Mouse (Mus musculus) kidney, adult 2 months (tissue): ENCODE measurements at regions not wholly inside any gene's neighbourhood (a gene's known extent, or its start where the extent isn't known, plus 50 kb on each side); places are given as distances from the start of the nearest gene placed in this dataset.

Experiments used
- DNase-seq: peaks from one replicate; pipeline ENCODE4 v3.0.0; 2021
- H3K27ac ChIP-seq: fragments of 200-500 bp; 2 replicates; pipeline ENCODE4 v1.5.1; 2012; ENCODE audit warnings: low read depth, low read length, control low read depth, inconsistent platforms; ENCODE audit not compliant: insufficient read depth
- H3K27me3 ChIP-seq: fragments of 200-500 bp; replicated peaks from 2 replicates; pipeline ENCODE4 v1.6.1; 2012; ENCODE audit warnings: mild to moderate bottlenecking, moderate library complexity, low read length, inconsistent platforms; ENCODE audit not compliant: control insufficient read depth, insufficient read depth
- H3K36me3 ChIP-seq: fragments of 200-500 bp; 2 replicates; pipeline ENCODE4 v1.6.1; 2012; ENCODE audit warnings: mild to moderate bottlenecking, moderate library complexity, low read length, inconsistent platforms; ENCODE audit not compliant: control insufficient read depth, insufficient read depth
- H3K4me1 ChIP-seq: fragments of 200-500 bp; 2 replicates; pipeline ENCODE4 v1.6.1; 2011; ENCODE audit warnings: low read length; ENCODE audit not compliant: control insufficient read depth, insufficient read depth
- H3K4me3 ChIP-seq: fragments of 200-500 bp; 2 replicates; pipeline ENCODE4 v1.5.1; 2011; ENCODE audit warnings: mild to moderate bottlenecking, low read depth, low read length, control low read depth; ENCODE audit not compliant: insufficient read depth
- CTCF ChIP-seq: fragments of 200-500 bp; conservative IDR thresholded peaks from 2 replicates; pipeline ENCODE4 v1.5.1; 2011; ENCODE audit warnings: low read depth, mild to moderate bottlenecking, control low read depth, low read length, moderate library complexity, mixed read lengths; ENCODE audit not compliant: insufficient read depth, insufficient read length
- POLR2A ChIP-seq: fragments of 200-500 bp; IDR thresholded peaks from one replicate; pipeline ENCODE4 v1.6.1; 2011; ENCODE audit warnings: low read depth, low read length, control low read depth
- WGBS: fragments of 180-500 bp; shearing (Covaris S2); methylation state at CpG from one replicate; pipeline ENCODE4 v1.1.7; 2018; 5-methylcytosine and 5-hydroxymethylcytosine counted together

- no peaks in the 10 kb centered on the region for H3K27me3 ChIP-seq
- TF ChIP-seq CTCF (no peak), POLR2A (no peak)
- WGBS, result 25% methylated on average over 5 of the region's 5 CpGs
- no peaks in the 10 kb centered on the region for H3K4me1 ChIP-seq
- no peak overlapping the region for H3K4me3 ChIP-seq
- H3K27ac ChIP-seq, result no peak overlapping the region
- DNase-seq, result no peak
- no peaks in the 10 kb centered on the region for H3K36me3 ChIP-seq
Measured at GRCm38 (mm10) chr5:12970987-12971386, 154.2 kb upstream of the Sema3a start.

DNA sequence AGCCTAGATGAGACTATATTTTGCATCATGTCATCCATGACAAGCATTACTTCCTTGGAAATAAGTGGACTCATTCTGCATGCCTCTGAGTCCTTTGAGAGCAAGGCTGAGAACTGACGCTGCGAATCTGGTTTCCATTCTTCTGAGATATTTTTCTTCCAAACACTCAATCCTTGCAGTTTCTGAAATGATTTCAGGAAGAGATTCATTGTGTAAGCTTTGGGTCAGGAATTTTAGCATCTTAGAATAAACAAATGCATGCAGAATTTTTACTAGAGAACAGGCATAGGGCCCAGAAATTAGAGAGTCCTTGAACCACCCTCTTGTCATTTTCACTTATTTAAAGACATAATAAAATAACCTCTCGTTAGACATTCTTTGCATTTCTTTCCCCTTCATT, 151.5 kb upstream of the Sema3a start:
- WGBS, result 75% methylated on average over 3 of the region's 3 CpGs
- TF ChIP-seq CTCF, result no peak
- no peak for TF ChIP-seq POLR2A
- no peak overlapping the region for H3K27ac ChIP-seq
- H3K4me1 ChIP-seq, result no peaks in the 10 kb centered on the region
- H3K36me3 ChIP-seq, result no peaks in the 10 kb centered on the region
- no peaks in the 10 kb centered on the region for H3K27me3 ChIP-seq
- DNase-seq, result no peak
- H3K4me3 ChIP-seq, result no peak overlapping the region

DNA sequence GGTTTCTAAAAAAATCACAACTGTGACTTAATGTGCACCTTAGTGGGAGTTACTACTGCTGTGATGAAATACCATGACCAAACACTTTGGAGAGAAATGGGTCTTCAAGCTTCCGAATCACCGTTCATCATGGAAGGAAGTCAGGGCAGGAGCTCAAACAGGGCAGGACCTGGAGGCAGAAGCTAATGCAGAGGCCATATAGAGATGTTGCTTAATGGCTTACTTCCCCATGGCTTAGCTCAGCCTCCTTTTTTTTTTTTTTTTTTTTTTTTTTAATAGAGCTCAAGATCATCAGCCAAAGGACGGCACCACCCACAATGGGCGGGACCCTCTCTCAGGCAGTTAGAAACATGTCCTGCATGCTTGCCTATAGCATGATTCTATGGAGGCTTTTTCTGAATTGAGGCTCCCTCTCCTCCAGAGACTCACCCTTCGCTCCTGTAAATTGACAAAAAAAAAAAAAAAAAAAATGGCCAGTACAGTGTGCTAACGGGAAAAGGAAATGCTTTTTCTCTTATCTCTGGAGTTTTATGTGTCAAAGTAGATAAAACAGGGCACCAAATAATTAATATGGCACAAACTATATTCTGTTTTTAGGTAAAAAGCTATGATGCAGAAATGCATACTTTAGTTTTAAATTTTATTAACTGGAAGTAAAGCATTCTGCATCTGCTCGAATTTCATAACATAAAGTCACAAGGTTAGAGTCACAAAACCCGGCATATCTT, 149.0 kb upstream of the Sema3a start:
- TF ChIP-seq CTCF, result no peak
- TF ChIP-seq POLR2A, result no peak
- DNase-seq, result no peak
- H3K36me3 ChIP-seq, result no peaks in the 10 kb centered on the region
- WGBS, result 83% methylated on average over 8 of the region's 8 CpGs
- H3K27me3 ChIP-seq, result no peaks in the 10 kb centered on the region
- no peak overlapping the region for H3K27ac ChIP-seq
- H3K4me1 ChIP-seq, result no peaks in the 10 kb centered on the region
- H3K4me3 ChIP-seq, result no peak overlapping the region

- H3K27ac ChIP-seq, result no peak overlapping the region
- TF ChIP-seq POLR2A, result no peak
- no peak for TF ChIP-seq CTCF
- no peaks in the 10 kb centered on the region for H3K4me1 ChIP-seq
- no peak for DNase-seq
- H3K4me3 ChIP-seq, result no peak overlapping the region
- no peaks in the 10 kb centered on the region for H3K36me3 ChIP-seq
- WGBS, result 67% methylated on average over 2 of the region's 2 CpGs
- H3K27me3 ChIP-seq, result no peaks in the 10 kb centered on the region
Measured at GRCm38 (mm10) chr5:12977875-12978274, 147.3 kb upstream of the Sema3a start.

DNA sequence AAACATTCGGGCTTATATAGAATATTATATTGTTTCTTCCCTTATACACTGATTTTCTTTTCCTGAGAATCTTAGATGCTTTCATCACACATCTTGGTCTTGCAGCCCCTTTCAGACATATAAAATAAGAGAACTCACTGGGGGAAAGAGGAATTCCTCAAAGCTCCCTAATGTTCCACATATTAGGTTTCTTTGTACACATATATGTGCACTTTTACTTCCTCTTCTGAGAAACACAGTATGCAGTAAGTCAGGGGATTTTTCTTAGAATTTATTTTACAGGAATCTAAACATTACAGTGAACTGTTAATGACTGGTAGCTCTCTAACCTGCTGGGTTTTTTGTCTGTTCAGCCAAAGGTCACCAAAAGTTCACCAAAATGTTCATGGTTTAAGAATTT, 131.4 kb upstream of the Sema3a start:
- WGBS, result 81% methylated on average over 1 of the region's 1 CpGs
- Histone ChIP-seq H3K36me3 (no peaks in the 10 kb centered on the region), H3K27me3 (no peaks in the 10 kb centered on the region), H3K4me1 (no peaks in the 10 kb centered on the region), H3K4me3 (no peak overlapping the region), H3K27ac (no peak overlapping the region)
- no peak for DNase-seq
- TF ChIP-seq POLR2A, result no peak
- no peak for TF ChIP-seq CTCF

DNA sequence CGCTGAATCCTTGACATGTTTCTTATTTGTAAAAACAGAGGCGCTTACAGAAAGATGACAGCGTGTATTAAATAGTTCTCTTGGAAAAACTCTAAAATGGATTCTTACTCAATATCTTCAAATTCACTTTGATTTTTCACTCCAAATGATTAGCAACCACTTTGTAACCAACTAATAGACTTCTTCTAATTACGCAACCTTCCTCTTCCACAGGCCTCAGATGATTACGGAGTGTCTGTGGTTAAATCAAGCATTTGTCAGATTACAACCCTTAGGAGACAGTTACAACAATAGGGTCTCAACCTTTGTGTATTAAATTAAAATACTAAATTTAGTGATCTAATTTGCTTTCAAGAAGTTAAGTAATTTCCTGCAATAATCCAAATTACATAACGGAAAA, 127.8 kb upstream of the Sema3a start:
- H3K4me3 ChIP-seq, result no peak overlapping the region
- no peaks in the 10 kb centered on the region for H3K36me3 ChIP-seq
- no peak overlapping the region for H3K27ac ChIP-seq
- H3K4me1 ChIP-seq, result no peaks in the 10 kb centered on the region
- H3K27me3 ChIP-seq, result no peaks in the 10 kb centered on the region
- WGBS, result 81% methylated on average over 6 of the region's 6 CpGs
- DNase-seq, result no peak
- TF ChIP-seq POLR2A (no peak), CTCF (no peak)

- no peak overlapping the region for H3K4me3 ChIP-seq
- no peaks in the 10 kb centered on the region for H3K4me1 ChIP-seq
- TF ChIP-seq CTCF, result no peak
- TF ChIP-seq POLR2A, result no peak
- WGBS, result 71% methylated on average over 6 of the region's 6 CpGs
- H3K27ac ChIP-seq, result no peak overlapping the region
- no peaks in the 10 kb centered on the region for H3K27me3 ChIP-seq
- no peak for DNase-seq
- no peaks in the 10 kb centered on the region for H3K36me3 ChIP-seq
Measured at GRCm38 (mm10) chr5:13007132-13007531, 118.1 kb upstream of the Sema3a start.

- H3K27me3 ChIP-seq, result no peaks in the 10 kb centered on the region
- TF ChIP-seq CTCF, result no peak
- TF ChIP-seq POLR2A, result no peak
- DNase-seq, result no peak
- H3K4me1 ChIP-seq, result no peaks in the 10 kb centered on the region
- 35% methylated on average over 3 of the region's 3 CpGs for whole genome bisulfite sequencing
- H3K36me3 ChIP-seq, result no peaks in the 10 kb centered on the region
- no peak overlapping the region for H3K27ac ChIP-seq
- H3K4me3 ChIP-seq, result no peak overlapping the region
Measured at GRCm38 (mm10) chr5:13022270-13022669, 102.9 kb upstream of the Sema3a start.
